Comparison of ENCODE assay signal across 9 mouse cellular contexts in the genomic region with DNA sequence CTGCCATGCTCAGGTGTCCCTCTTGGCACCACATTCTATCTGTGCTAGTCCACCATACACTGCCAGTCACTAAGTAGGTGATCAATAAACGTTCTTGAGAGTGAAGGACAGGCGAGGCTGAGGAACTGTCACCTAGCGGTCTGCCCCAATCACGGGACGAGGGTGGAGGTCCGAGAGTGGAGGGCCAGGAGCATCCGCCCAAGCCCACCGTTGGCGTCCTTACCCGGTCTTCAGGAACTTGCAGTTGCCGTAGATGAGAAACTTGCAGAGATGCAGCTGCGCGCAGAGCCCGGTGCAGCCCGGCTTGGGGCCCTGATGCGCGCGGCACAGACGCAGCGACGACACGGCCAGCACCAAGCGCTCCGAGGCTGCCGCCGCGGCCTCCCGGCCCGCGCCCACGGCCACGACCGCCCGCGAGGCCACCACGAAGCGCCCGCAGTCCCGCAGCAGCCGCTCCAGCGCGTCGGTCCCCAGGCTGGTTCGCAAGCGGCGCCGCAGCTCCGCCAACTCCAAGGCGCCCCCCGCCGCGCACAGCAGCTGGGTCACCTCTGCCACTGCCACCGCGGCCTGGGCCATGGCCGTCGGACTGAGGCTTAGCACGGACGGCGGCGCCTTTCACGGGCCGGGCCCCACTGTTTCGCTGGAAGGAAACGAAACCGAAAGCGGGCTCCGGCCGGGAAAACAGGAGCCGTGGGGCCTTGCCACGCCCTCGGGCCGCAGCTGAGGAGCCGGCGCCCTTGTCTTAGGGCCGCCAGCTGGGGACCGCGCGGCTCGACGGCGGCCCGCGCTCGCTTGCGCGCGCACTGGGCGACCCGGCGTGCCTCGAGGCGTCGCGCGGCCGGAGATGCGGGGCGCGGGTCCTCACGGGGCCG. TPM values are rescaled to one million over a fixed set of nuclear protein-coding genes. Genes with fewer than 3 reads are reported as not detected.
DNase-seq lines count a peak whose midpoint lies in the region; ATAC-seq and TF ChIP-seq lines count a peak whose summit lies in the region.
"Had no signal": no experiment of that assay in that cellular context is flagged by ENCODE, and none has a peak within 500 bp of the region (broad histone marks: within the 10 kb centered on the region; RNA-seq: fewer than 3 reads in every experiment).

A gene (minus strand): TSS at position 766 of the 872 bp plus-strand sequence.

- peaks cover 7% of the 10 kb centered on the region for H3K9me3 ChIP-seq in embryonic facial prominence, embryonic 14.5 days (ENCODE audit: control insufficient read depth, low read length)
- no peaks in the 10 kb centered on the region for H3K9me3 ChIP-seq in midbrain, postnatal 0 days (ENCODE audit: low read length)

- DNase-seq in 3T3-L1 (ENCODE audit: low read depth, low spot score) (peak; percentile 75), liver (peak; percentile 77)
- DNase-seq in adrenal gland, postnatal 36 days, result peak; percentile 87 to 91
- peak; percentile 84 for DNase-seq in embryonic facial prominence, embryonic 14.5 days (ENCODE audit: low spot score)
- DNase-seq in heart, adult 8-10 months (ENCODE audit: low spot score), result peak; percentile 85
- peak; percentile 76 to 81 for DNase-seq in kidney, adult 8-10 months
- peak; percentile 47 for DNase-seq in midbrain, postnatal 0 days (ENCODE audit: low spot score)
- DNase-seq in spleen, postnatal 10 days (ENCODE audit: low spot score in 2 of 2), result peak; percentile 70 to 80

- WGBS in embryonic facial prominence, embryonic 14.5 days, result 4% methylated on average over 27 of the region's 101 CpGs
- WGBS in midbrain, postnatal 0 days, result 3% methylated on average over 91 of the region's 101 CpGs

- peak within 1 kb of the TSS; percentile 85 for H3K9ac ChIP-seq in embryonic facial prominence, embryonic 14.5 days (ENCODE audit: low read depth, low read length)
- peak within 1 kb of the TSS; percentile 61 for H3K9ac ChIP-seq in midbrain, postnatal 0 days (replicated peaks; ENCODE audit: low read length, poor library complexity, severe bottlenecking)

- peak; percentile 90 for ATAC-seq in embryonic facial prominence, embryonic 14.5 days (ENCODE audit: low read depth)
- ATAC-seq in midbrain, postnatal 0 days (ENCODE audit: low FRiP score), result peak; percentile 77

- no peak for TF ChIP-seq CTCF in midbrain, postnatal 0 days (IDR thresholded peaks at IDR 0.05)

- no peaks in the 10 kb centered on the region for H3K36me3 ChIP-seq in embryonic facial prominence, embryonic 14.5 days (ENCODE audit: control insufficient read depth, insufficient read depth, low read length)
- no peaks in the 10 kb centered on the region for H3K36me3 ChIP-seq in midbrain, postnatal 0 days (ENCODE audit: insufficient read depth, low read length)
- H3K36me3 ChIP-seq: G1E had no signal

- H3K27me3 ChIP-seq in embryonic facial prominence, embryonic 14.5 days (replicated peaks; ENCODE audit: control insufficient read depth, insufficient read depth, low read length), result peaks cover 31% of the 10 kb centered on the region
- H3K27me3 ChIP-seq in midbrain, postnatal 0 days (ENCODE audit: insufficient read depth, low read length), result 0 out of 2 replicates have a peak, but pooled peaks cover 17% of the 10 kb centered on the region

- peak within 1 kb of the TSS; percentile 69 for H3K4me2 ChIP-seq in embryonic facial prominence, embryonic 14.5 days (ENCODE audit: low read depth, low read length)
- H3K4me2 ChIP-seq in midbrain, postnatal 0 days (ENCODE audit: low read depth, low read length, poor library complexity, severe bottlenecking), result peak within 1 kb of the TSS; percentile 73

- peak within 1 kb of the TSS; percentile 82 for H3K4me3 ChIP-seq in embryonic facial prominence, embryonic 14.5 days (ENCODE audit: low read depth, low read length)
- H3K4me3 ChIP-seq in midbrain, postnatal 0 days (ENCODE audit: low read depth, low read length), result peak within 1 kb of the TSS; percentile 66

- peak within 1 kb of the TSS; percentile 65; the same call in 1 of the 2 replicates for H3K27ac ChIP-seq in embryonic facial prominence, embryonic 14.5 days (replicated peaks; ENCODE audit: low read depth, low read length)
- 0 out of 2 replicates have a peak within 1 kb of the TSS, but pooled peaks have one; percentile 12 for H3K27ac ChIP-seq in midbrain, postnatal 0 days (ENCODE audit: low read depth, low read length)

- H3K4me1 ChIP-seq in embryonic facial prominence, embryonic 14.5 days (ENCODE audit: control insufficient read depth, insufficient read depth, low read length), result no peaks in the 10 kb centered on the region
- H3K4me1 ChIP-seq in midbrain, postnatal 0 days (ENCODE audit: insufficient read depth, low read length), result no peaks in the 10 kb centered on the region

RNA-seq across cellular contexts. Expression of the gene that starts here (rescaled TPM):
- total RNA-seq in adrenal gland, postnatal 36 days (2021), result 10 to 100 TPM; 18.6 to 23.7 TPM
- 9.1 and 9.8 TPM in 2 replicates for polyA plus RNA-seq in embryonic facial prominence, embryonic 14.5 days (2014; fragmentation: Nextera tagmentation; extraction: Ambion mirVana)
- total RNA-seq in heart, adult 8-10 months (2022), result 10 to 100 TPM in 3 of 4 experiments, 1 to 10 TPM in 1; 9.2 to 11.9 (median 10.8) TPM
- 4.2 and 9.1 TPM in 2 replicates for total RNA-seq in midbrain, postnatal 0 days (2014; rRNA removed)
- 2.8 and 3.1 TPM in 2 replicates for polyA plus RNA-seq in midbrain, postnatal 0 days (2015; fragmentation: Nextera tagmentation; extraction: Ambion mirVana)
- total RNA-seq: G1E had no signal
- polyA plus RNA-seq: G1E had no signal

Comparison
In these comparisons a context has a peak if more than half of its experiments do, and no peak if none do; other contexts are left out.
1. Peak in every context shown above with its lines: DNase-seq, ATAC-seq, H3K4me3 ChIP-seq and H3K27ac ChIP-seq.